Mouse (Mus musculus): ENCODE measurements around the gene Klhl18. TPM values are rescaled to one million over a fixed set of nuclear protein-coding genes. Genes with fewer than 3 reads are reported as not detected.

Gene Klhl18
- polyA plus RNA-seq, 1 experiment from 2014 or later: 19.3 TPM

- ATAC-seq: no peak
- H3K4me1 ChIP-seq (replicated peaks; ENCODE audit: control insufficient read depth, insufficient read depth, low read length): no peaks in the 10 kb centered on the region
- H3K36me3 ChIP-seq (ENCODE audit: control insufficient read depth, insufficient read depth): no peaks in the 10 kb centered on the region
- WGBS: 77% methylated on average over 7 of the region's 7 CpGs
- no peak overlapping the region for H3K4me3 ChIP-seq (replicated peaks; ENCODE audit: low read length)
- no peak overlapping the region for H3K4me2 ChIP-seq (ENCODE audit: low read length)
- no peaks in the 10 kb centered on the region for H3K9me3 ChIP-seq (ENCODE audit: control insufficient read depth, low read length)
- H3K27ac ChIP-seq (ENCODE audit: low read length): no peak overlapping the region
- H3K9ac ChIP-seq (replicated peaks; ENCODE audit: low read depth, low read length): no peak overlapping the region
- no peaks in the 10 kb centered on the region for H3K27me3 ChIP-seq (replicated peaks; ENCODE audit: control insufficient read depth, insufficient read depth, low read length)
These were observed 14.2 kb downstream of the Klhl18 start for GRCm38 (mm10) chr9:110462321-110462720.

GRCm38 (mm10) chr9:110460884-110461815 lies 15.3 kb downstream of the Klhl18 start:
- 90% methylated on average over 18 of the region's 18 CpGs for WGBS
- Histone ChIP-seq H3K27ac (ENCODE audit: low read length) (no peak overlapping the region), H3K9me3 (ENCODE audit: control insufficient read depth, low read length) (no peaks in the 10 kb centered on the region), H3K4me2 (ENCODE audit: low read length) (no peak overlapping the region), H3K4me3 (replicated peaks; ENCODE audit: low read length) (no peak overlapping the region), H3K27me3 (replicated peaks; ENCODE audit: control insufficient read depth, insufficient read depth, low read length) (no peaks in the 10 kb centered on the region), H3K9ac (replicated peaks; ENCODE audit: low read depth, low read length) (no peak overlapping the region), H3K36me3 (ENCODE audit: control insufficient read depth, insufficient read depth) (no peaks in the 10 kb centered on the region), H3K4me1 (replicated peaks; ENCODE audit: control insufficient read depth, insufficient read depth, low read length) (no peaks in the 10 kb centered on the region)
- ATAC-seq: no peak

- ATAC-seq: no peak
- H3K27ac ChIP-seq (ENCODE audit: low read length): no peak overlapping the region
- 82% methylated on average over 2 of the region's 2 CpGs for WGBS
- H3K9me3 ChIP-seq (ENCODE audit: control insufficient read depth, low read length): no peaks in the 10 kb centered on the region
- no peak overlapping the region for H3K4me2 ChIP-seq (ENCODE audit: low read length)
- H3K9ac ChIP-seq (replicated peaks; ENCODE audit: low read depth, low read length): no peak overlapping the region
- H3K4me3 ChIP-seq (replicated peaks; ENCODE audit: low read length): no peak overlapping the region
- H3K36me3 ChIP-seq (ENCODE audit: control insufficient read depth, insufficient read depth): no peaks in the 10 kb centered on the region
- H3K27me3 ChIP-seq (replicated peaks; ENCODE audit: control insufficient read depth, insufficient read depth, low read length): no peaks in the 10 kb centered on the region
- H3K4me1 ChIP-seq (replicated peaks; ENCODE audit: control insufficient read depth, insufficient read depth, low read length): no peaks in the 10 kb centered on the region
These were observed 17.3 kb downstream of the Klhl18 start for GRCm38 (mm10) chr9:110459145-110459727.

DNA sequence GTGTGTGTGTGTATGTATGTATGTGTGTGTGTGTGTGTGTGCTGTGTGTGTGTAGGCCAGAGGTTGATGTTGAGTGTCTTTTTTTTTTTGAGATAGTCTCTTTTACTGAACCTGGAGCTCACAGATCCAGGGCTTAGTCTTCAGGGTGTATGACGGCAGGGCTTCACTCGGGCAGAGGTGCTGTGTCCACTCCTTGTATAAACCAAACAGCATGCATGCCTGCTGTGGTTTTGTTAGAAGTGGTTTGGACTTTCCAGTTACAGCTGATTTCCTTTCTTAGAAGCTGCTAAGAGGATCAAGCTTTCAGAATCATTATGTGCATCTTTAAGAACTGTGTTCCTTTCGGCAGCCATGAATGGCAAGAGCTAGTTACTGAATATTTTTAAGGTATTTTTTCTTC lies 18.6 kb downstream of the Klhl18 start:
- H3K4me3 ChIP-seq (replicated peaks; ENCODE audit: low read length): no peak overlapping the region
- no peak overlapping the region for H3K4me2 ChIP-seq (ENCODE audit: low read length)
- 73% methylated on average over 3 of the region's 3 CpGs for WGBS
- H3K36me3 ChIP-seq (ENCODE audit: control insufficient read depth, insufficient read depth): no peaks in the 10 kb centered on the region
- H3K9me3 ChIP-seq (ENCODE audit: control insufficient read depth, low read length): no peaks in the 10 kb centered on the region
- ATAC-seq: no peak
- H3K9ac ChIP-seq (replicated peaks; ENCODE audit: low read depth, low read length): no peak overlapping the region
- no peak overlapping the region for H3K27ac ChIP-seq (ENCODE audit: low read length)
- no peaks in the 10 kb centered on the region for H3K27me3 ChIP-seq (replicated peaks; ENCODE audit: control insufficient read depth, insufficient read depth, low read length)
- H3K4me1 ChIP-seq (replicated peaks; ENCODE audit: control insufficient read depth, insufficient read depth, low read length): no peaks in the 10 kb centered on the region

DNA sequence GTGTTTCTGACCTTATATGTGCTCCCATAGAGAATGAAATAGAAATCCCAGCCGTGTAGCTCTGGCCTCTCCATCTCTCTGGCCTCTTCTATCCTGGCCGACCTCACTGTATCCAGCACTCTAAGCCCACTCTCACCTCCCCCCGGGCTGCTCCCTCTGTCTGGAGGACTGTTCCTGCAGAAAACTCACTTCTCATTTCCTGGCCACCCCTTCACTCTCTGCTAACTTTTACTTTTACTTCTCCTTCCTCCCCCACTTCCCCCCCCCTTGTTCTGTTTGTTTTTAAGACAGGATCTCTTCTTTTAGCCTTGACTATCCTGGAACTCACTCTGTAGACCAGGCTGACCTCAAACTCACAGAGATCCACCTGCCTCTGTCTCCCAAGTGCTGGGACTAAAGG lies 24.0 kb downstream of the Klhl18 start:
- H3K27ac ChIP-seq (ENCODE audit: low read length): no peak overlapping the region
- no peaks in the 10 kb centered on the region for H3K9me3 ChIP-seq (ENCODE audit: control insufficient read depth, low read length)
- H3K4me2 ChIP-seq (ENCODE audit: low read length): no peak overlapping the region
- ATAC-seq: no peak
- H3K4me3 ChIP-seq (replicated peaks; ENCODE audit: low read length): no peak overlapping the region
- no peaks in the 10 kb centered on the region for H3K27me3 ChIP-seq (replicated peaks; ENCODE audit: control insufficient read depth, insufficient read depth, low read length)
- H3K36me3 ChIP-seq (ENCODE audit: control insufficient read depth, insufficient read depth): 0 out of 2 replicates have a peak, but pooled peaks cover 4% of the 10 kb centered on the region
- 77% methylated on average over 3 of the region's 3 CpGs for WGBS
- H3K4me1 ChIP-seq (replicated peaks; ENCODE audit: control insufficient read depth, insufficient read depth, low read length): no peaks in the 10 kb centered on the region
- H3K9ac ChIP-seq (replicated peaks; ENCODE audit: low read depth, low read length): no peak overlapping the region

DNA sequence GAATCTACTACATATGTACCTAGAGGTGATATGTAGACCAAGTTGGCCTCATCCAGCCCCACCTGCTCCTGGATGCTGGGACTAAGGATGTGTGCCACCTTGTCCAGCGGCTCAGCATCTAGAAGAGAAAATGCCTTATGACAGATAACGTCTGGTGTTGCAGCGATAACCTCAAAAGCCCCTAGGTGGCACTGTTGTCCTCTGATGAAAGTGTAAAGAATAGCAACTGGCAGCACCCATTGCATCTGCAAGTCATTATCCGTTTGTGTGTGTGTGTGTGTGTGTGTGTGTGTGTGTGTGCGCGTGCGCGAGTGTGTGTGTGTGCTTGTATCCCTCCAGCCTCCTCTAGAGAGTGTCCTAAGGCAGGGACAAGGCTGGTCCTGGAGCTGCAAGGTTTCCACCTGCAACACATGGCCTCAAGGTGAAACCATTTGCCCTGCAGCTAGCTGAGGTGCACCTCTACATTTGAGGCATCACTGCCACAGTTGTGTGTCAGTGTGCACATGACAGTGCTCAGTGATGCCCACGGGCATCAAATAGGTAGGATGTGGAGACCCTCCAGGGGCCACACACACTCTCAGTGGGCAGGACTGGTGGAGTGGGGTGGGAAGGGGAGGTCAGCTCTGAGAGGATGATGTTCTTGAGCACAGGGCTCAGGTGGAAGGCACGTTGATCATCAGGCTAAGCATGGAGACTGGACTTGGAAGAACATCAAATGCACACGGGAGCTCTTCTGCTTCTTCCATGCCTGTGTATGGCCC lies 27.5 kb downstream of the Klhl18 start:
- WGBS: 27% methylated on average over 11 of the region's 11 CpGs
- H3K9me3 ChIP-seq (ENCODE audit: control insufficient read depth, low read length): no peaks in the 10 kb centered on the region
- H3K4me3 ChIP-seq (replicated peaks; ENCODE audit: low read length): no peak overlapping the region
- no peak overlapping the region for H3K27ac ChIP-seq (ENCODE audit: low read length)
- 0 out of 2 replicates have a peak, but pooled peaks cover 4% of the 10 kb centered on the region for H3K36me3 ChIP-seq (ENCODE audit: control insufficient read depth, insufficient read depth)
- H3K9ac ChIP-seq (replicated peaks; ENCODE audit: low read depth, low read length): no peak overlapping the region
- no peaks in the 10 kb centered on the region for H3K27me3 ChIP-seq (replicated peaks; ENCODE audit: control insufficient read depth, insufficient read depth, low read length)
- no peak overlapping the region for H3K4me2 ChIP-seq (ENCODE audit: low read length)
- peak; percentile 91 for ATAC-seq
- H3K4me1 ChIP-seq (replicated peaks; ENCODE audit: control insufficient read depth, insufficient read depth, low read length): no peaks in the 10 kb centered on the region

DNA sequence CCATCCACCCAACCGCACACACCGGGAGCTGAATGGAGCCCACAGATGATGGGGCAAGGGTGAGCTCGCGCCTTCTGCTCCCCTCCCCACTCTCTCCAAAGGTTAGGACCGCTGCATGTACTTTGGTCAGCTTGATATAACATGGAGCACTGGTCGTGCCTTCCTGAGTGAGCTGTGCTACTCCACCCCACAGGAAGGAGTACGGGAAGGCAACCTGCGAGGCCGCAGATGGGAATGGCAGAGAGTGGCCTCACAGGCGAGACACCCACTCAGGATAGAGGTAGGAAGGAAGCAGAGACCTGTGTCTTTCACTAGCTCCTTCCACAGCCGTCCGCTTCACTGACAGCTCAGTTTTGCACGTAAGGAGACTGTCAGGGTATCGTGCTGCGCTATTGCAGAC lies 28.1 kb downstream of the Klhl18 start:
- WGBS: 84% methylated on average over 15 of the region's 15 CpGs
- no peak overlapping the region for H3K4me2 ChIP-seq (ENCODE audit: low read length)
- H3K36me3 ChIP-seq (ENCODE audit: control insufficient read depth, insufficient read depth): 0 out of 2 replicates have a peak, but pooled peaks cover 4% of the 10 kb centered on the region
- H3K9me3 ChIP-seq (ENCODE audit: control insufficient read depth, low read length): no peaks in the 10 kb centered on the region
- H3K4me3 ChIP-seq (replicated peaks; ENCODE audit: low read length): no peak overlapping the region
- H3K27ac ChIP-seq (ENCODE audit: low read length): no peak overlapping the region
- H3K4me1 ChIP-seq (replicated peaks; ENCODE audit: control insufficient read depth, insufficient read depth, low read length): no peaks in the 10 kb centered on the region
- ATAC-seq: no peak; the same call in 1 of the 2 replicates
- H3K27me3 ChIP-seq (replicated peaks; ENCODE audit: control insufficient read depth, insufficient read depth, low read length): no peaks in the 10 kb centered on the region
- H3K9ac ChIP-seq (replicated peaks; ENCODE audit: low read depth, low read length): no peak overlapping the region

DNA sequence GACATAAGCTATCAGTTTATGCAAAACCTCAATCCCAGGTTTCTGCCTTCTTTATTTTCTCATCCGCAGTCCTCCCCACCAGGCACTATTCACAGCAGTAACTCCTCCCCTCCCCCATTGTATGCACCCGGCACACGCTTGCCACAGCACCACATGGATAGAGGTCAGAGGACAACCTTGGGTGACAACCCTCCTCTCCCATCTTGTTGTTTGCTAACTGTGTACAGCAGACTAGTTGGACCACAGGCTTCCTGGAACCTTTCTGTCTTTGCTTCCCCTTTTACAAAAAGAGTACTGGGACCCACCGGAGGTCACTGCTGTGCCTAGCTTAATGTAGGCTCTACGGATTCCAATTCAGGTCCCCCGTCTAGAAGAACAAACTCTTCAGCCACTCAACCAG lies 35.9 kb downstream of the Klhl18 start:
- peaks cover 6% of the 10 kb centered on the region; the same call in 1 of the 2 replicates for H3K36me3 ChIP-seq (ENCODE audit: control insufficient read depth, insufficient read depth)
- WGBS: 93% methylated on average over 6 of the region's 6 CpGs
- no peaks in the 10 kb centered on the region for H3K27me3 ChIP-seq (replicated peaks; ENCODE audit: control insufficient read depth, insufficient read depth, low read length)
- H3K27ac ChIP-seq (ENCODE audit: low read length): no peak overlapping the region
- no peak for ATAC-seq
- H3K4me1 ChIP-seq (replicated peaks; ENCODE audit: control insufficient read depth, insufficient read depth, low read length): no peaks in the 10 kb centered on the region
- no peak overlapping the region for H3K4me3 ChIP-seq (replicated peaks; ENCODE audit: low read length)
- no peak overlapping the region for H3K4me2 ChIP-seq (ENCODE audit: low read length)
- no peaks in the 10 kb centered on the region for H3K9me3 ChIP-seq (ENCODE audit: control insufficient read depth, low read length)
- no peak overlapping the region for H3K9ac ChIP-seq (replicated peaks; ENCODE audit: low read depth, low read length)

GRCm38 (mm10) chr9:110440049-110440448 lies 36.4 kb downstream of the Klhl18 start:
- Histone ChIP-seq H3K4me1 (replicated peaks; ENCODE audit: control insufficient read depth, insufficient read depth, low read length) (no peaks in the 10 kb centered on the region), H3K4me3 (replicated peaks; ENCODE audit: low read length) (no peak overlapping the region), H3K27me3 (replicated peaks; ENCODE audit: control insufficient read depth, insufficient read depth, low read length) (no peaks in the 10 kb centered on the region), H3K4me2 (ENCODE audit: low read length) (no peak overlapping the region), H3K9ac (replicated peaks; ENCODE audit: low read depth, low read length) (no peak overlapping the region), H3K36me3 (ENCODE audit: control insufficient read depth, insufficient read depth) (peaks cover 8% of the 10 kb centered on the region; the same call in 1 of the 2 replicates), H3K27ac (ENCODE audit: low read length) (no peak overlapping the region), H3K9me3 (ENCODE audit: control insufficient read depth, low read length) (no peaks in the 10 kb centered on the region)
- ATAC-seq: no peak
- 69% methylated on average over 3 of the region's 5 CpGs for WGBS

All from forebrain, embryonic 16.5 days (tissue).